Mouse (Mus musculus) heart, embryonic 14.5 days (tissue): ENCODE results near the gene Usp36. TPM values are rescaled to one million over a fixed set of nuclear protein-coding genes. Genes with fewer than 3 reads are reported as not detected.

ENCODE experiments used
- ATAC-seq: fragments of 200-750 bp; cut with Nextera tagmentation; 2 replicates; pipeline ENCODE4 v1.8.0; 2017; ENCODE audit warnings: low read depth, moderate TSS enrichment; ENCODE audit not compliant: insufficient number of reproducible peaks, insufficient read depth, low FRiP score
- H3K27ac ChIP-seq, 2 experiments: fragments of 200-500 bp in 1 of 2; fragments of 300-500 bp in 1 of 2; sonication (generic) in 1 of 2; replicated peaks in 1 of 2; 2 replicates each; pipeline ENCODE4 v1.5.1; 2012 to 2014; ENCODE audit warnings: low read depth in 2 of 2, low read length in 2 of 2, control low read depth in 1 of 2, mild to moderate bottlenecking in 1 of 2, mixed read lengths in 1 of 2; ENCODE audit not compliant: control insufficient read depth in 1 of 2, insufficient read depth in 1 of 2
- H3K27me3 ChIP-seq: fragments of 300-500 bp; sonication (generic); 2 replicates; pipeline ENCODE4 v1.6.1; 2014; ENCODE audit warnings: mild to moderate bottlenecking, low read length, control low read depth; ENCODE audit not compliant: control insufficient read depth, insufficient read depth
- H3K36me3 ChIP-seq: fragments of 300-500 bp; sonication (generic); 2 replicates; pipeline ENCODE4 v1.6.1; 2014; ENCODE audit warnings: mild to moderate bottlenecking, control low read depth, low read length, mixed read lengths; ENCODE audit not compliant: control insufficient read depth, insufficient read depth
- H3K4me1 ChIP-seq, 2 experiments: fragments of 200-500 bp in 1 of 2; fragments of 300-500 bp in 1 of 2; sonication (generic) in 1 of 2; 2 replicates each; pipeline ENCODE4 v1.6.1; 2012 to 2014; ENCODE audit warnings: low read length in 2 of 2, control low read depth in 1 of 2, mixed read lengths in 1 of 2; ENCODE audit not compliant: control insufficient read depth in 2 of 2, insufficient read depth in 2 of 2
- H3K4me2 ChIP-seq: fragments of 300-500 bp; sonication (generic); 2 replicates; pipeline ENCODE4 v1.6.1; 2014; ENCODE audit warnings: mild to moderate bottlenecking, low read length
- H3K4me3 ChIP-seq, 2 experiments: fragments of 200-500 bp in 1 of 2; fragments of 300-500 bp in 1 of 2; sonication (generic) in 1 of 2; 2 replicates each; pipeline ENCODE4 v1.5.1; 2012 to 2014; ENCODE audit warnings: low read length in 2 of 2, mild to moderate bottlenecking in 2 of 2, control low read depth in 1 of 2, low read depth in 1 of 2, moderate library complexity in 1 of 2; ENCODE audit not compliant: control insufficient read depth in 1 of 2, insufficient read depth in 1 of 2
- H3K9ac ChIP-seq: fragments of 300-500 bp; sonication (generic); 2 replicates; pipeline ENCODE4 v1.6.1; 2014; ENCODE audit warnings: mild to moderate bottlenecking, low read length
- H3K9me3 ChIP-seq: fragments of 300-500 bp; sonication (generic); 2 replicates; pipeline ENCODE4 v1.6.1; 2016; ENCODE audit warnings: low read length, control low read depth; ENCODE audit not compliant: control insufficient read depth
- WGBS: fragments of 180-500 bp; shearing (Covaris S2); extraction: QIAGEN DNeasy Blood & Tissue Kit; methylation state at CpG from one replicate; pipeline ENCODE4 v1.1.7; 2014; 5-methylcytosine and 5-hydroxymethylcytosine counted together
- polyA plus RNA-seq: library from polyadenylated mRNA; unstranded; fragments of >200 nt; fragmentation: Nextera tagmentation; extraction: Ambion mirVana; gene quantifications from 2 replicates; pipeline ENCODE4 v1.2.1, GENCODE M21; 2014

Usp36 gene
- polyA plus RNA-seq, 1 experiment from 2014 or later, result 9.1 TPM

DNA sequence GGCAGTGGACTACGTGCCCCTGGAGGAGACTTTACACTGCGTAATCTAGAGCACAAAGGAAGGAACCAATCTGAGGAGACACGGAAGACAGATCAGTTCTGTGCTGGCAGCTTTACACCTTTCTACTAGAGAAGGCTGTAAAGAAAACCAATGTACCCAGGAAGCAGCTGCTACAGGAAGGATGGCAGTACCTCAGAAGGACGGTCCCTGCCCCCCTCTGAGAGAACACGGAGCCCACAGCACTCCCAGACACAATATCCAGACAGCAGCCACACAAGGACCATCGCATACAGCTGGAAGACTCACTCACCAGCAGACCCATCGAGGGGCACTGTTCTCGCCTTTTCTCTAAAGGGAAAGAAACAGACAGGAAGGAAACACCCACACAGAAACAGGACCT lies 30.0 kb downstream of the Usp36 start:
- H3K4me2 ChIP-seq, result no peak overlapping the region
- H3K4me3 ChIP-seq, result no peak overlapping the region
- H3K4me1 ChIP-seq, result peaks cover 4 to 10% of the 10 kb centered on the region in 2 experiments; a peak in 2 of 4 replicates
- peaks cover 85% of the 10 kb centered on the region for H3K36me3 ChIP-seq
- H3K9ac ChIP-seq, result 0 out of 2 replicates have a peak overlapping the region, but pooled peaks have one; percentile 11
- WGBS, result 89% methylated on average over 8 of the region's 8 CpGs
- no peaks in the 10 kb centered on the region for H3K9me3 ChIP-seq
- ATAC-seq, result no peak
- H3K27me3 ChIP-seq, result no peaks in the 10 kb centered on the region
- no peak overlapping the region for H3K27ac ChIP-seq

DNA sequence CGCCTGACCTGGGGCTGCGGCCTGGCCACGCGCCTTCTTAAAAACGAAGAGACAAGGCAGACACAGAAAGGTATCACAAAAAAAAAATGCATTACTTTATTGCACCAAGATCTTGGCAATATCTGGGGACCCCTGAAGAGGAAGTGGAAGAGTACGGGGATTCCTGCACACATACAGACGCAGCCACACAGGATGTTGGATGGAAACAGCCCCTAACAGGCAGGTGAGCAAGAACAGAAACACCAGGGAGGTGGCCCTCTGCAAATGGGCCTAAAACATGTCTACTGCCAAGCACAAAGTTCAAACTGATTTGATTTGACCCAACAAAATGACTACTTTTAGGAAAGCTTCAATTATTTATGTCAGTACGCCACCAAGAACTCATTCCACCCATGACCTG lies 30.5 kb downstream of the Usp36 start:
- no peak overlapping the region for H3K27ac ChIP-seq
- no peak overlapping the region for H3K4me2 ChIP-seq
- H3K4me1 ChIP-seq, result peaks cover 4 to 10% of the 10 kb centered on the region in 2 experiments; a peak in 2 of 4 replicates
- no peaks in the 10 kb centered on the region for H3K27me3 ChIP-seq
- H3K9me3 ChIP-seq, result no peaks in the 10 kb centered on the region
- 93% methylated on average over 8 of the region's 8 CpGs for WGBS
- H3K9ac ChIP-seq, result no peak overlapping the region
- no peak overlapping the region for H3K4me3 ChIP-seq
- peaks cover 80% of the 10 kb centered on the region for H3K36me3 ChIP-seq
- no peak for ATAC-seq

DNA sequence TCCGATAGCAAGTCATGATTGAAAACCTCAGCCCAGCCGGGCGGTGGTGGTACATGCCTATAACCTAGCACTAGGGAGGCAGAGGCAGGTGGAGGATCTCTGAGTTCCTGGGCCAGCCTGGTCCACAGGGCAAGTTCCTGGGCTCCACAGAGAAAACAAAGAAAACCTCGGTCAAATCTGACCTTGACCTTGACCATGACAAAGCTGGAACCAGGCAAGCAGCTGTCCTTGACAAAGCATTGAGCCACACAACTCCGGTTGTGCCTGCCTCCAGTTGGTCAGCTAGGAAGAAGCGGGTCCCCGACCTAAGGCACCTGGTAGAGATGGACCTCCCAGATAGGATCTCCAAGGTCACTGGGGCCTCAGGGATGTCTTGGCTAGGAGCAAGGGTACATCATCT lies 33.7 kb downstream of the Usp36 start:
- no peak for ATAC-seq

DNA sequence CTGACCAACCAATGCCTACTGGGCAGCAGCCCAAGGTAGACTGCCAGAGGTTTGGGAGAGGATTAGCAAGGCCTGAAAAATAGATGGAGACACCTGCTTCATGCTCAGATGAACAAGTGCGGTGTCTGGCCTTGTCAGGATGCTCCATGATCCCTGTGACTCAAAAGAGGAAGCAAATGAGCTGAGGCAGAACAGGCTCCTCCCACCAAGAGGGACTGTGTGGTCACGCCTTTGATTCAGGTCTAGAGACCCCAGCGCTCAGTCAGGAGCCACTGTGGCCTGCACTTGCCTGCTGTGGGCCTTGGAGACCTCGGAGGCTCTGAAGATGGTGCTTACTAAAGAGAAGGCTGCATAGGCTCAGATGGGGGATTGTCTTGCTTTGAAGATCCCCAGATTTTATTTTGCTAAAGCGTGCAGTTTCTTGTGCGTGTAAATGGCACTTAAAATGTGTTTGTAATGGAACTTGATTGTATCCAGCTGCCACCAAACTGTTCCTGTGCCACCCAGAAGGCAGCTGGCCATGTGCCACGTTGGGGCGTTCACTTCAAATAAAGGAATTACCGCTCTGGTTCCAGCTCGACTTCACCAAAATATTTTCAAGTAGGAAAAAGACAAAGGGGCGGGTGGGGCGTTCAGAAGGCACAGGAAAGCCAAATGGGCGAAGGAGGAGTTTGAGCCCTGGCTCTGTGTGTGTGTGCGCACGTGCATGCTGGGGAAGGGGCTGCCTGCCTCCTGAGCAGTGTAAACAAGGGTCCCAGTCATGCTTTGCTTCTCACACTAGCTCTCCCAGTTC lies 35.7 kb downstream of the Usp36 start:
- WGBS, result 66% methylated on average over 15 of the region's 15 CpGs
- H3K4me1 ChIP-seq, result peaks cover 8 to 12% of the 10 kb centered on the region in 2 experiments
- no peak overlapping the region for H3K4me2 ChIP-seq
- H3K36me3 ChIP-seq, result peaks cover 28% of the 10 kb centered on the region
- no peak for ATAC-seq
- H3K4me3 ChIP-seq, result no peak overlapping the region
- H3K9me3 ChIP-seq, result no peaks in the 10 kb centered on the region
- peak overlapping the region in 1 of 2 experiments; percentile 1; a peak in 1 of 4 replicates for H3K27ac ChIP-seq
- H3K27me3 ChIP-seq, result no peaks in the 10 kb centered on the region
- H3K9ac ChIP-seq, result no peak overlapping the region

More for the DNA sequence above, 33.7 kb downstream of the Usp36 start:
- H3K27me3 ChIP-seq, result no peaks in the 10 kb centered on the region
- WGBS, result 76% methylated on average over 7 of the region's 7 CpGs
- no peaks in the 10 kb centered on the region for H3K9me3 ChIP-seq
- H3K4me2 ChIP-seq, result no peak overlapping the region
- H3K9ac ChIP-seq, result no peak overlapping the region
- H3K4me3 ChIP-seq, result no peak overlapping the region
- peaks cover 48% of the 10 kb centered on the region for H3K36me3 ChIP-seq
- H3K4me1 ChIP-seq, result peaks cover 4 to 10% of the 10 kb centered on the region in 2 experiments; a peak in 2 of 4 replicates
- H3K27ac ChIP-seq, result peak overlapping the region; percentile 0 to 28; a peak in 2 of 4 replicates

DNA sequence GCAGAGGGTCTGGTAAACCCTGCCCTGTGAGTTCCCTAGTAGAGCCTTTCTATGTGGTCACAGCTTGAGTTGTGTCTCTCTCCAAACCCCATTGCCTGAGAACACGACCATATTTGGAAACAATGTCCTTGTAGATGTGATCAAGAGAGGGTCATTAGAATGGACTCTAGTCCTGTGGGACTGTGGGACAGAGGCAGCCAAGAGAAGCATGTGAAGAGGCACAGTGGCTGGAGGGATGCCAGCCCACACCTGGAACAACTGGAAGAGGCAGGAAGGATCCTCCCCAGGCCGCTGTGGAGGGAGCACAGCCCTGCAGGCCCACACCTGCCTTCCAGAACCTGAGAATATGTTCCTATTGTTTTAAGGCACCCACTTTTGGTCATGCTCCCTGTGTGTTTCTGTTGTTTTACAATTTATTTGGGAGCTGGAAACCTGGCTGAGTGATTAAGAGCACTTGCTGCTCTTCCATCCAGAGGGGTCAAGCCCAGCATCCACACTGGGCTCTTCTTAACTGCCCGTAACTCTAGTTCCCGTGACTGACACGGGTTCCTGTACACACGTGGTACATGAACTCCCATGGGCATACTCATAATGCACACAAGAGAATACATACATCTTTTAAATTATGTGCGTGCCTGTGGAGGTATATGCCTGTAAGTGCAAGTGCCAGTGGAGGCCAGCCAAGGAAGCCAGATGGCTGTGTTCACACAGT lies 36.4 kb downstream of the Usp36 start:
- Histone ChIP-seq H3K4me1 (peaks cover 13 to 17% of the 10 kb centered on the region in 2 experiments), H3K36me3 (peaks cover 21% of the 10 kb centered on the region), H3K4me2 (no peak overlapping the region), H3K9ac (no peak overlapping the region), H3K9me3 (no peaks in the 10 kb centered on the region), H3K27ac (no peak overlapping the region), H3K4me3 (no peak overlapping the region), H3K27me3 (no peaks in the 10 kb centered on the region)
- WGBS, result 87% methylated on average over 7 of the region's 7 CpGs
- ATAC-seq, result no peak

DNA sequence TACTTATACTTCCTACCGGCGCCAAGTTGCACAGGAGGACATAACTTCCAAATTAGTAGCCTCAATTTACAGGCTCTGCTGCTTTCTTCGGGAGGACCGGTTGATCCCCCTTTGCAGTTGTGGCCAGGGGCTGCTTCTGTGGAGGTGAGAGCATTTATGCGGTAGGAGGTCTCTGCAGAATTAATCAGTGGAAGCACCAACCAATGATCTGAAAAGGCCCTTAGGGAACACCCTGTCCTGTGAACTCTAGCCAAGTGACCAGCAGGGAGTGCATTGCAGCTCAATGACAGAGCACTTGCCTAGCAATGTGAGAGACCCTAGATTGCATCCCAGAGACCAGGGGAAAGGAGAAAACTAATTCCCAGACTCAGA lies 41.0 kb downstream of the Usp36 start:
- Histone ChIP-seq H3K36me3 (no peaks in the 10 kb centered on the region), H3K9me3 (no peaks in the 10 kb centered on the region), H3K4me1 (peaks cover 11 to 26% of the 10 kb centered on the region in 2 experiments), H3K27ac (peak overlapping the region; percentile 90 to 95), H3K9ac (peak overlapping the region; percentile 76), H3K4me2 (peak overlapping the region; percentile 67), H3K4me3 (peak overlapping the region; percentile 37 to 83), H3K27me3 (no peaks in the 10 kb centered on the region)
- peak; percentile 5; the same call in 1 of the 2 replicates for ATAC-seq
- WGBS, result 0% methylated on average over 5 of the region's 5 CpGs

DNA sequence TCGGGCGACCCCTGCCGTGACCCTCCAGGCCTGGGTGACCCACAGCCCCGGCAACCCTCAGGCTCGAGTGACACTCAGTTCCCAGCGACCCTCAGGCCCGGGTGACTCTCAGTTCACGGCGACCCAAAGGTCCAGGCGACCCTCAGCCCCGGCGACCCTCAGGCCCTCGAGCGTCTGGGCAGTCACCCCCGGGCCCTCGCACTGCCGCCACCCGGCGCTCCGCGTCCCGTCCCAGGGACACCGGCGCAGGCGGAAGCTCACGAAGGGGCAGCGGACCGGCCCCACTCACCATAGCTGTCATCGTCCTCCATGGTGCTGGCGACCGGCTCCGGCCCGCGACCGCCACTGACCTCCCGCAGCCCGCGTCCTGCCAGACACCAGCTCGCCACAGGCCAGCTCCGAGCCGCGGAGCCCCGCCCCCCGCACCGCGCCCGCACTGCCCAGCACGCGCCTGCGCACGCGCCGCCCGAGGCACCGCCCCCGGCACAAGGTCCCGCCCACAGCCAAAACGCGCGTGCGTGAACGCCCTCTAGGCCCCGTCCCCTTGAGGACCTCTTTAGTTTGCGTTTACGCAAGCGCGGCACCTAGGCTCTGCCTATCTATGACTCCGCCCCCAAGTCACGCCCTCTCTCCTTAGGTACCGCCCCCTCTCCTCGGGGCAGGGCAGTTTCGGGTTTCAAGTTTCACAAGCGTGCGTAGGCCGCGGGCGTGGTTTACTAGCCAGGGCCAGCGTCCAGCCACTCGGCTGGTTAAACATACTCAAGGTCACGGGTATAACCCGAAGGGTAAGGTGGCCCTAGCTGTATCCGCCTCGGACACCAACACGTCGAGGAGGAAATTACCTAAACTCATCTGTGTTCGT lies 41.7 kb downstream of the Usp36 start, which contains the start of gene Cyth1:
Cyth1 (minus strand) TSS at position 443 of the 862 bp plus-strand sequence.
- Histone ChIP-seq H3K4me2 (peak within 1 kb of the TSS; percentile 75), H3K4me3 (peak within 1 kb of the TSS; percentile 83 to 89), H3K9me3 (no peaks in the 10 kb centered on the region), H3K4me1 (peaks cover 11 to 26% of the 10 kb centered on the region in 2 experiments), H3K9ac (peak within 1 kb of the TSS; percentile 92), H3K36me3 (no peaks in the 10 kb centered on the region), H3K27ac (peak within 1 kb of the TSS; percentile 92 to 95), H3K27me3 (no peaks in the 10 kb centered on the region)
- ATAC-seq, result peak; percentile 98
- WGBS, result under 1% methylated on average over 81 of the region's 86 CpGs
